Mouse (Mus musculus) cerebral cortex, adult 2 months (tissue): ENCODE data around the gene Chil1.

Source experiments
- WGBS: fragments of 180-500 bp; shearing (Covaris S2); methylation state at CpG from one replicate; pipeline ENCODE4 v1.1.7; 2018; 5-methylcytosine and 5-hydroxymethylcytosine counted together

The Chil1 gene

GRCm38 (mm10) chr1:134168985-134169697 lies 12.8 kb upstream of the Chil1 start:
- 97% methylated on average over 8 of the region's 8 CpGs for WGBS

GRCm38 (mm10) chr1:134173081-134173480 lies 8.9 kb upstream of the Chil1 start:
- WGBS, result 76% methylated on average over 7 of the region's 7 CpGs

GRCm38 (mm10) chr1:134177976-134178375 lies 4.0 kb upstream of the Chil1 start:
- whole genome bisulfite sequencing, result 99% methylated on average over 5 of the region's 5 CpGs

- WGBS, result 91% methylated on average over 4 of the region's 4 CpGs
These were observed 2.1 kb downstream of the Chil1 start for GRCm38 (mm10) chr1:134184089-134184488.

- WGBS, result 81% methylated on average over 5 of the region's 5 CpGs
These were observed 6.2 kb downstream of the Chil1 start for GRCm38 (mm10) chr1:134188217-134188616.

GRCm38 (mm10) chr1:134188989-134189729 lies 7.2 kb downstream of the Chil1 start:
- WGBS, result 25% methylated on average over 12 of the region's 12 CpGs

- 67% methylated on average over 5 of the region's 5 CpGs for WGBS
These were observed 9.2 kb downstream of the Chil1 start for GRCm38 (mm10) chr1:134191192-134191591.

- WGBS, result 38% methylated on average over 4 of the region's 4 CpGs
These were observed 10.0 kb downstream of the Chil1 start for GRCm38 (mm10) chr1:134192024-134192423.

GRCm38 (mm10) chr1:134193126-134193525 lies 11.2 kb downstream of the Chil1 start, which contains the start of gene Mybph:
Mybph (plus strand) TSS chr1:134193448.
- WGBS, result 91% methylated on average over 1 of the region's 1 CpGs

GRCm38 (mm10) chr1:134193674-134194197 lies 11.8 kb downstream of the Chil1 start:
- 62% methylated on average over 7 of the region's 7 CpGs for WGBS

GRCm38 (mm10) chr1:134194298-134195022 lies 12.5 kb downstream of the Chil1 start:
- 74% methylated on average over 16 of the region's 16 CpGs for WGBS

GRCm38 (mm10) chr1:134195117-134195516 lies 13.1 kb downstream of the Chil1 start:
- 60% methylated on average over 2 of the region's 2 CpGs for WGBS

- WGBS, result 15% methylated on average over 3 of the region's 3 CpGs
These were observed 13.6 kb downstream of the Chil1 start for GRCm38 (mm10) chr1:134195571-134195970.

- 39% methylated on average over 4 of the region's 4 CpGs for WGBS
These were observed 14.0 kb downstream of the Chil1 start for GRCm38 (mm10) chr1:134195979-134196378.

GRCm38 (mm10) chr1:134196386-134196785 lies 14.4 kb downstream of the Chil1 start:
- WGBS, result 48% methylated on average over 4 of the region's 4 CpGs

GRCm38 (mm10) chr1:134197325-134197982 lies 15.5 kb downstream of the Chil1 start:
- WGBS, result 81% methylated on average over 15 of the region's 15 CpGs

GRCm38 (mm10) chr1:134198197-134198995 lies 16.4 kb downstream of the Chil1 start:
- 59% methylated on average over 12 of the region's 12 CpGs for WGBS

- 50% methylated on average over 2 of the region's 2 CpGs for WGBS
These were observed 18.5 kb downstream of the Chil1 start for GRCm38 (mm10) chr1:134200481-134200880.

GRCm38 (mm10) chr1:134200998-134201686 lies 19.2 kb downstream of the Chil1 start:
- 65% methylated on average over 6 of the region's 6 CpGs for WGBS
